Mouse (Mus musculus) hindbrain, embryonic 15.5 days (tissue): ENCODE data around the gene Fbln5. TPM values are rescaled to one million over a fixed set of nuclear protein-coding genes. Genes with fewer than 3 reads are reported as not detected.
A peak's percentile ranks its signal among the peaks of the same experiment; 100 is the strongest.

ENCODE experiments used
- ATAC-seq: fragments of 200-750 bp; cut with Nextera tagmentation; 2 replicates; pipeline ENCODE4 v1.8.0; 2017; ENCODE audit warnings: low read depth, moderate number of reproducible peaks, moderate TSS enrichment; ENCODE audit not compliant: low FRiP score
- H3K27ac ChIP-seq: fragments of 300-500 bp; sonication (generic); replicated peaks from 2 replicates; pipeline ENCODE4 v1.5.1; 2015; ENCODE audit warnings: mild to moderate bottlenecking, inconsistent platforms
- H3K27me3 ChIP-seq: fragments of 300-500 bp; sonication (generic); 2 replicates; pipeline ENCODE4 v1.6.1; 2015; ENCODE audit warnings: control low read depth, inconsistent platforms
- H3K36me3 ChIP-seq: fragments of 300-500 bp; sonication (generic); 2 replicates; pipeline ENCODE4 v1.6.1; 2015; ENCODE audit warnings: control low read depth, inconsistent platforms
- H3K4me1 ChIP-seq: fragments of 300-500 bp; sonication (generic); replicated peaks from 2 replicates; pipeline ENCODE4 v1.6.1; 2015; ENCODE audit warnings: control low read depth, inconsistent platforms
- H3K4me2 ChIP-seq: fragments of 300-500 bp; sonication (generic); 2 replicates; pipeline ENCODE4 v1.6.1; 2015; ENCODE audit warnings: moderate library complexity, mild to moderate bottlenecking, inconsistent platforms
- H3K4me3 ChIP-seq: fragments of 300-500 bp; sonication (generic); 2 replicates; pipeline ENCODE4 v1.5.1; 2015; ENCODE audit warnings: mild to moderate bottlenecking, inconsistent platforms
- H3K9ac ChIP-seq: fragments of 300-500 bp; sonication (generic); 2 replicates; pipeline ENCODE4 v1.6.1; 2015; ENCODE audit warnings: inconsistent platforms
- H3K9me3 ChIP-seq: fragments of 300-500 bp; sonication (generic); 2 replicates; pipeline ENCODE4 v1.6.1; 2016; ENCODE audit warnings: control low read depth, inconsistent platforms
- WGBS: fragments of 180-500 bp; shearing (Covaris S2); methylation state at CpG from one replicate; pipeline ENCODE4 v1.1.7; 2015; 5-methylcytosine and 5-hydroxymethylcytosine counted together
- polyA plus RNA-seq: library from polyadenylated mRNA; unstranded; fragments of >200 nt; fragmentation: Nextera tagmentation; extraction: Ambion mirVana; gene quantifications from 2 replicates; pipeline ENCODE4 v1.2.1, GENCODE M21; 2015

Gene Fbln5
- polyA plus RNA-seq, 1 experiment from 2014 or later = 15.0 TPM

DNA sequence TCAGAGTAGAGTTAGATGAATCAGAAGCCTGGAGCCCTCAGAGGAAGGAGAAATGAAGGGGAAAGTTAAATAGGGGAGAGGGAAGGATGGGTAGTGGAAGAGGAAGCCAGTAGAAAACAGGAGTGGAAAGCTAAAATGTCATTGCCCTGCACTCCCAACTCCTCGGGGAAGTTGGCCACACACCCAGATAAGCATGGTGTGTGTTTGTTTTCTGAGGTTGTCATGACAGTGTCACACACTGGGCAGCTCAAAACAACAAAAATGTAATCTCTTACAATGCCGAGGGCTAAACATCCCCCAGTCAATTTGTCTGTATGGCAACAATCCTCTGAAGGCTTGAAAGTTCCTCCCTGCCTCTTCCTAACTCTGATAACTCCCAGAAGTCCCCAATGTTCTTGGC is 78.4 kb downstream of the Fbln5 start:
- Histone ChIP-seq H3K27ac (no peak overlapping the region), H3K4me1 (no peaks in the 10 kb centered on the region), H3K9me3 (no peaks in the 10 kb centered on the region), H3K4me3 (no peak overlapping the region), H3K4me2 (no peak overlapping the region), H3K27me3 (no peaks in the 10 kb centered on the region), H3K36me3 (no peaks in the 10 kb centered on the region), H3K9ac (no peak overlapping the region)
- 79% methylated on average over 2 of the region's 2 CpGs for WGBS
- no peak for ATAC-seq

DNA sequence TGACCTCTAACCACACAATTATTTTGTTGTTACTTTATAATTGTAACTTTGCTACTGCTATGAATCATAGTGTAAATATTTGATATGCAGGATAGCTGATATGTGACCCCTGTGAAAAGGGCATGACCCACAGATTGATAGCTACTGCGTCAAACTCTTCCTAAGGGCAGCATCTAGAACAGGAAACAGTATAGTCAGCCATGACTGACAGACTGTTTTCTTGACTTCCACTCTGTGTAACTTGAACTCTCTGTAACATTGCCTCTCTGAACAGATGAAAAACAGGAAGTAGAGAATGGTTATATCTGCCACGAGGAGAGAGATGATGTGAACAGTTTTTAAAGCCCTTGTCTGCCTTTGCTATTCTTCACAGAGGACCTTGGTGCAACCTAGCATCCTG is 78.8 kb downstream of the Fbln5 start:
- no peak for ATAC-seq
- Histone ChIP-seq H3K27me3 (no peaks in the 10 kb centered on the region), H3K36me3 (no peaks in the 10 kb centered on the region), H3K4me1 (no peaks in the 10 kb centered on the region), H3K27ac (no peak overlapping the region), H3K4me2 (no peak overlapping the region), H3K9ac (no peak overlapping the region), H3K4me3 (no peak overlapping the region), H3K9me3 (no peaks in the 10 kb centered on the region)
- 74% methylated on average over 2 of the region's 2 CpGs for WGBS

DNA sequence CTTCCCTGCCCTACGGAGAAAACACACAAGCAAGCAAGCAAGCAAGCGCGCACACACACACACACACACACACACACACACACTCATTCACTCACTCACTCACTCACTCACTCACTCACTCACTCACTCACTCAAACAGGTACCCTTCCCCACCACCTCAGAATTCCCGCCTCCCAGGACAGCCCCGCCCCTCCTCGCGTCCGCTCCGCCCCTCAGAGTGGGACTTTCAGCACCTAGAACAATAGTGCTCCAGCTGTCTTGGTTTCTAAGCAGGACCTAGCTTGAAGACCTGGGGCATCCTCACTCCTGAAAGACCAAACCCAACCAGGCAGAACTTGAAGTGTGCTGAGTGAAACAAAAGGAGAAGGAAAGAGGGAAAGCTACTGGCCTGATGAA is 100.1 kb downstream of the Fbln5 start:
- Histone ChIP-seq H3K4me3 (peak overlapping the region; percentile 79), H3K4me1 (peaks cover 9% of the 10 kb centered on the region), H3K27ac (no peak overlapping the region), H3K9me3 (no peaks in the 10 kb centered on the region), H3K36me3 (no peaks in the 10 kb centered on the region), H3K27me3 (0 out of 2 replicates have a peak, but pooled peaks cover 5% of the 10 kb centered on the region), H3K9ac (no peak overlapping the region), H3K4me2 (peak overlapping the region; percentile 97)
- 0% methylated on average over 9 of the region's 9 CpGs for WGBS
- ATAC-seq = peak; percentile 85

DNA sequence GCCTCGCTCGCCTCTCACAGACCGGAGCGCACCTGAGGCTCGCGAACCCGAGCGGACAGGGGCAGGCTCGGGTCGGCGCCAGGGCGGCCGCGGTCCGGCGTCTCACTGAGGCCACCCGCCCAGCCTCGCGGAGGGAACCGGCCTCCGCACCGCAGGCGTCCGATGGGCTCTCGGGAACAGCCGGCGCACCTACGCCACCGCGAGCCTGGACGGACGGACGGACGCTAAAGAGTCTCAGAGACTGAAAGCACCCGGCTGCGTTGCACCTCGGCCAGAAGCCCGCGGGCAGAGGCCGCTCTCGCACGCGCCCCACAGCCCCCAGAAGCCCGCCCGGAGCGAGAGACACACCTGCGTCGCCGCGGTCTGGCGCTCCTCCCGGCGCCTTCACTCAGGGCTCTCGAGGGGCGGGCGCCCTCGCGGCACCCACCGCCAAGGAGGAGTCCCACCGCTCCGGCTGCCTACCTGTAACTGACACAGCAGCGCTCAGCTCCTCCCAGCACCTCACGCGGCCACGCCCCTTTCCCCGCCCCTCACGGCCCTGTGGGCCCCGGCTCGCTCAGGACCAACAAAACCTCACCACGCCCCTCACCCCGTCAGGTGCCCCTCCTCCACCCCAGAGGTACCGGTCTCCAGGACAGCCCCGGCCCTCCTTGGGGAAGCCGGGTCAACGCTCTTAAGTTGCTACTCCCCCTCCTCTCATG is 100.7 kb downstream of the Fbln5 start, which contains the start of gene Tc2n:
Tc2n (minus strand) TSS at position 470 of the 701 bp plus-strand sequence.
- Histone ChIP-seq H3K27ac (no peak within 1 kb of the TSS), H3K9ac (peak within 1 kb of the TSS; percentile 53), H3K9me3 (no peaks in the 10 kb centered on the region), H3K36me3 (no peaks in the 10 kb centered on the region), H3K4me1 (peaks cover 9% of the 10 kb centered on the region), H3K4me2 (peak within 1 kb of the TSS; percentile 97), H3K27me3 (0 out of 2 replicates have a peak, but pooled peaks cover 5% of the 10 kb centered on the region), H3K4me3 (peak within 1 kb of the TSS; percentile 79)
- under 1% methylated on average over 74 of the region's 75 CpGs for WGBS
- peak; percentile 98 for ATAC-seq

DNA sequence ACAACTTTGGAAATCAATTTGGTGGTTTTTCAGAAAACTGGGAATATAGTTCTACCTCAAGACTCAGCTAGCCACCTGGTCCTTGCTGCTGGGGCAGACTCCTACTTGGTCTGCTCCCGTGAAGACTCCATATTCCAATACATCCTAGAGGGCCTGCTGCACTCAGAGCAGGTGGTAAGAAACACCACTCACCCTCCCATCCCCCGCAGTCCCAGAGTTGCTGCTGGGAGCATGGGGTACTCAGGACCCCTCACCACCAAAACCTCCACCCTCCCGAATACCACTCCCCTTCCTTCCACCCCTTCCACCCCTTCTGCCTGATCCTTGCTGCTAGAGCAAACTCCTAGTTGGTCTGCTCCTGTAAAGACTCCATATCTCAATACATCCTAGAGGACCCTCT is 119.7 kb downstream of the Fbln5 start:
- Histone ChIP-seq H3K4me1 (no peaks in the 10 kb centered on the region), H3K4me3 (no peak overlapping the region), H3K27ac (no peak overlapping the region), H3K9me3 (no peaks in the 10 kb centered on the region), H3K4me2 (no peak overlapping the region), H3K27me3 (no peaks in the 10 kb centered on the region), H3K36me3 (no peaks in the 10 kb centered on the region), H3K9ac (no peak overlapping the region)
- WGBS = 89% methylated on average over 3 of the region's 3 CpGs
- no peak for ATAC-seq

Other genes with a start within 250 kb of the Fbln5 start
- 0.40 and 0.59 TPM in 2 replicates for gene Tc2n, start 100.5 kb downstream of the Fbln5 start, polyA plus RNA-seq
- 20.9 and 27.8 TPM in 2 replicates for gene Trip11, start 94.2 kb upstream of the Fbln5 start, polyA plus RNA-seq
- 8.2 and 11.2 TPM in 2 replicates for gene Atxn3, start 139.2 kb upstream of the Fbln5 start, polyA plus RNA-seq
- gene Cpsf2, start 156.9 kb upstream of the Fbln5 start, polyA plus RNA-seq = 29.6 and 30.6 TPM in 2 replicates